Mouse (Mus musculus) stomach, postnatal 0 days (tissue): ENCODE measurements around the gene Hist2h4. TPM values are rescaled to one million over a fixed set of nuclear protein-coding genes. Genes with fewer than 3 reads are reported as not detected.
"Not testable (repeated sequence)": the region's sequence is repeated elsewhere in the genome, so short reads cannot be mapped to it uniquely, and the experiment has no call there.

Experiments
- ATAC-seq: fragments of 200-750 bp; cut with Nextera tagmentation; 2 replicates; pipeline ENCODE4 v1.8.0; 2017; ENCODE audit not compliant: low FRiP score, low TSS enrichment
- DNase-seq: peaks from one replicate; pipeline ENCODE4 v3.0.0-alpha.2; 2016; ENCODE audit warnings: low spot score
- H3K27ac ChIP-seq: fragments of 300-500 bp; sonication (generic); replicated peaks from 2 replicates; pipeline ENCODE4 v1.5.1; 2014; ENCODE audit warnings: mild to moderate bottlenecking, control low read depth
- H3K27me3 ChIP-seq: fragments of 300-500 bp; sonication (generic); 2 replicates; pipeline ENCODE4 v1.6.1; 2014; ENCODE audit warnings: low read length; ENCODE audit not compliant: control insufficient read depth, insufficient read depth
- H3K36me3 ChIP-seq: fragments of 300-500 bp; sonication (generic); 2 replicates; pipeline ENCODE4 v1.6.1; 2014; ENCODE audit warnings: low read length, mixed read lengths; ENCODE audit not compliant: control insufficient read depth, insufficient read depth
- H3K4me1 ChIP-seq: fragments of 300-500 bp; sonication (generic); replicated peaks from 2 replicates; pipeline ENCODE4 v1.6.1; 2014; ENCODE audit warnings: antibody characterized with exemption; ENCODE audit not compliant: control insufficient read depth, insufficient read depth
- H3K4me2 ChIP-seq: fragments of 300-500 bp; sonication (generic); replicated peaks from 2 replicates; pipeline ENCODE4 v1.6.1; 2014; ENCODE audit warnings: low read depth, mild to moderate bottlenecking, control low read depth, moderate library complexity
- H3K4me3 ChIP-seq: fragments of 300-500 bp; sonication (generic); 2 replicates; pipeline ENCODE4 v1.5.1; 2014; ENCODE audit warnings: low read depth, low read length, control low read depth
- H3K9ac ChIP-seq: fragments of 300-500 bp; sonication (generic); 2 replicates; pipeline ENCODE4 v1.6.1; 2014; ENCODE audit warnings: mild to moderate bottlenecking, low read length, control low read depth, mixed read lengths
- H3K9me3 ChIP-seq: fragments of 300-500 bp; sonication (generic); 2 replicates; pipeline ENCODE4 v1.6.1; 2016; ENCODE audit warnings: low read length; ENCODE audit not compliant: control insufficient read depth
- CTCF ChIP-seq: IDR thresholded peaks from 2 replicates; pipeline ENCODE4 v1.5.1; 2016; ENCODE audit warnings: antibody characterized with exemption, low read depth, mild to moderate bottlenecking, moderate library complexity
- EP300 ChIP-seq: optimal IDR thresholded peaks from 2 replicates; pipeline ENCODE3; 2016; ENCODE audit warnings: antibody characterized with exemption
- WGBS: fragments of 180-500 bp; shearing (Covaris S2); extraction: QIAGEN DNeasy Blood & Tissue Kit; methylation state at CpG from one replicate; pipeline ENCODE4 v1.1.7; 2014; 5-methylcytosine and 5-hydroxymethylcytosine counted together
- polyA plus RNA-seq: library from polyadenylated mRNA; unstranded; fragments of >200 nt; fragmentation: Nextera tagmentation; extraction: Ambion mirVana; gene quantifications from 2 replicates; pipeline ENCODE4 v1.2.1, GENCODE M21; 2015

Gene Hist2h4
- polyA plus RNA-seq, 1 experiment from 2014 or later = 9.8 TPM

GRCm38 (mm10) chr3:96289201-96289600, 26.1 kb upstream of the Hist2h4 start:
- 71% methylated on average over 3 of the region's 3 CpGs for WGBS
- Histone ChIP-seq H3K36me3 (no peaks in the 10 kb centered on the region), H3K9ac (no peak overlapping the region), H3K27ac (no peak overlapping the region), H3K4me3 (no peak overlapping the region), H3K9me3 (no peaks in the 10 kb centered on the region), H3K4me2 (no peak overlapping the region), H3K4me1 (no peaks in the 10 kb centered on the region), H3K27me3 (no peaks in the 10 kb centered on the region)
- no peak for ATAC-seq
- TF ChIP-seq EP300 (no peak), CTCF (no peak)
- DNase-seq = no peak

DNA sequence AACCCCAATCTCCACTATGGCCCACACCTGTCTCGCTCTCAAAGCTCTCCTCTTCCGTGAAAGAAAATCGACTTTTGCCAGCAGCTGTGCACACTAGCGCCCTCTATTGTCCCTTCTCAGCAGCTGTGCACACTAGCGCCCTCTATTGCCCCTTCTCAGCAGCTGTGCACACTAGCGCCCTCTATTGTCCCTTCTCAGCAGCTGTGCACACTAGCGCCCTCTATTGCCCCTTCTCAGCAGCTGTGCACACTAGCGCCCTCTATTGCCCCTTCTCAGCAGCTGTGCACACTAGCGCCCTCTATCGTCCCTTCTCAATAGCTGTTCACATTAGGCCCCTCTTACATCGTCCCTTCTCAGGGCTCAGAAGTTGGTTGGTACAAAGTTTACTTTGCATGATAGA, 24.2 kb upstream of the Hist2h4 start:
- H3K36me3 ChIP-seq, H3K27ac ChIP-seq, ATAC-seq, H3K9me3 ChIP-seq, H3K9ac ChIP-seq, H3K4me1 ChIP-seq, H3K27me3 ChIP-seq, DNase-seq, H3K4me3 ChIP-seq, H3K4me2 ChIP-seq: not testable (repeated sequence)
- peak; percentile 85; the same call in 1 of the 2 replicates for TF ChIP-seq CTCF
- WGBS = 86% methylated on average over 11 of the region's 11 CpGs

DNA sequence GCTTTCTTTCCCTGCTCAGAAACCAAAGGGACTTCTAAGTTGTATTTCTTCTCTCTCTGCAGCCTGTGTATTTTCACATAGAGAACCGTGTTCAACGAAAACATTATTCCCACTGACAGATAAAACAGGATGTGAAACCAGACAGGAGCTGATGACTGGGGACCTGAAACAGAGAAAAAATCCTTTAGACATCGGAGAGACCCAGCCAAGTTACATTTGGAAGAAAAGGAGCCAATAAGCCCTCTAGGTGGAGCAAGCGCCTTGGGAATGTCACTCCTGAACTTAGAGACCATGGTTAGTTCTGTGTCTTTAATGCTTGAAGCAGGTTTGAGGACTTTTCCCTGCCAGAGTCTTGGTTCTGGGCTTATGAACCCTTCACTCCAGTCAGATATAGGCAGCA, 21.3 kb upstream of the Hist2h4 start:
- H3K36me3 ChIP-seq = no peaks in the 10 kb centered on the region
- 10% methylated on average over 4 of the region's 4 CpGs for WGBS
- H3K27ac ChIP-seq = no peak overlapping the region
- no peak overlapping the region for H3K4me2 ChIP-seq
- DNase-seq (no peak), ATAC-seq (no peak)
- no peaks in the 10 kb centered on the region for H3K27me3 ChIP-seq
- no peaks in the 10 kb centered on the region for H3K9me3 ChIP-seq
- H3K9ac ChIP-seq = no peak overlapping the region
- no peak overlapping the region for H3K4me3 ChIP-seq
- peak; percentile 75 for TF ChIP-seq CTCF
- no peak for TF ChIP-seq EP300
- H3K4me1 ChIP-seq = no peaks in the 10 kb centered on the region

DNA sequence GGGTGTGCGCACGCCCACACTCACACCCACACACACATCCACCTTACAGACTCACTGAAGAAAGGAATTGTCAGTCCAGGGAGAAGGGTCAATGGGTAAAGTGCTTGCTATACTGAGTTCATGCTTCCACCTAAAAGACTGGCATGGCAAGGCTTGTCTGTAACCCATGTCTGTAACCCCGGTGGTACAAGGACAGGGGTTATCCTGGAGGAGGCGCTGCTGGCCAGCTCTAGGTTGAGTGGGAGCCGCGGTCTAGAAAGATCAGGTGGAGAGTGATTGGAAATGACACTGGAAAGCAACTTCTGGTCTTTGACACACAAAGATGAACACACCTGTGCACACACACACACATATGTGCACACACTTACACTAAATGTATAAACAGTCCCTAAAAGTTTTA, 17.5 kb upstream of the Hist2h4 start:
- no peaks in the 10 kb centered on the region for H3K9me3 ChIP-seq
- no peaks in the 10 kb centered on the region for H3K27me3 ChIP-seq
- H3K27ac ChIP-seq = no peak overlapping the region
- WGBS = 65% methylated on average over 6 of the region's 6 CpGs
- H3K36me3 ChIP-seq = no peaks in the 10 kb centered on the region
- no peak for ATAC-seq
- no peak for DNase-seq
- TF ChIP-seq CTCF (no peak), EP300 (no peak)
- H3K4me1 ChIP-seq = no peaks in the 10 kb centered on the region
- no peak overlapping the region for H3K4me3 ChIP-seq
- H3K4me2 ChIP-seq = no peak overlapping the region
- no peak overlapping the region for H3K9ac ChIP-seq

- under 1% methylated on average over 49 of the region's 49 CpGs for WGBS
- DNase-seq = peak; percentile 91
- no peaks in the 10 kb centered on the region for H3K4me1 ChIP-seq
Measured at GRCm38 (mm10) chr3:96277800-96278624, 14.9 kb upstream of the Hist2h4 start.

DNA sequence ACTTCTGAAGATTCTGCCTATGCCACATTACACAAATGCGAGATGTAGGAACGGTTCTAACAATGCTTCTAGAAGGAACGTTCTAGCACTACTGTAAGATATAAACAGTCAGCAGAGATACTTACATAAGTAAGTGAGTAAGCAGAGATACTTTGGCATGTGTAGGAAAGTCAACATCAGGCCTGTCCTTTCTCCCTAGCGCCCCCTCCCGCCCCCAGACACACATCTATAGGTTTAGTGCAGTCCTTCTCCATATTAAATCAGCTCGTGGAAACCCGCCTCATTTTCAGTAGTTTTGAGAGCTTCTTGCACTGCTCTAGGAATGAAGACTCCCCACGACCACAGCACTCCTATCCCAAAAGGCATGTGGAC, 14.3 kb upstream of the Hist2h4 start:
- H3K9ac ChIP-seq = peak overlapping the region; percentile 66
- H3K9me3 ChIP-seq = no peaks in the 10 kb centered on the region
- TF ChIP-seq EP300 (no peak), CTCF (peak; percentile 50)
- H3K4me3 ChIP-seq = peak overlapping the region; percentile 42
- peak; percentile 4; the same call in 1 of the 2 replicates for ATAC-seq
- H3K27me3 ChIP-seq = no peaks in the 10 kb centered on the region
- H3K27ac ChIP-seq = peak overlapping the region; percentile 77
- no peaks in the 10 kb centered on the region for H3K4me1 ChIP-seq
- peak; percentile 38 for DNase-seq
- H3K36me3 ChIP-seq = no peaks in the 10 kb centered on the region
- 11% methylated on average over 8 of the region's 8 CpGs for WGBS
- H3K4me2 ChIP-seq = peak overlapping the region; percentile 65

More at GRCm38 (mm10) chr3:96277800-96278624, 14.9 kb upstream of the Hist2h4 start:
- Histone ChIP-seq H3K36me3 (no peaks in the 10 kb centered on the region), H3K4me2 (peak overlapping the region; percentile 65), H3K4me3 (peak overlapping the region; percentile 42), H3K9ac (peak overlapping the region; percentile 66), H3K27me3 (no peaks in the 10 kb centered on the region), H3K27ac (peak overlapping the region; percentile 77), H3K9me3 (no peaks in the 10 kb centered on the region)
- ATAC-seq = peak; percentile 94
- TF ChIP-seq EP300 (no peak), CTCF (peak; percentile 82)
